Mouse (Mus musculus) right cerebral cortex, adult 2 months (tissue): ENCODE results near the gene Fxyd2.

Experiments used
- DNase-seq, 2 experiments: peaks; one replicate each; pipeline ENCODE4 v3.0.0; 2021 to 2022; ENCODE audit warnings: low spot score in 2 of 2

The Fxyd2 gene

GRCm38 (mm10) chr9:45391299-45391698 lies 8.2 kb upstream of the Fxyd2 start:
- no peak for DNase-seq

DNA sequence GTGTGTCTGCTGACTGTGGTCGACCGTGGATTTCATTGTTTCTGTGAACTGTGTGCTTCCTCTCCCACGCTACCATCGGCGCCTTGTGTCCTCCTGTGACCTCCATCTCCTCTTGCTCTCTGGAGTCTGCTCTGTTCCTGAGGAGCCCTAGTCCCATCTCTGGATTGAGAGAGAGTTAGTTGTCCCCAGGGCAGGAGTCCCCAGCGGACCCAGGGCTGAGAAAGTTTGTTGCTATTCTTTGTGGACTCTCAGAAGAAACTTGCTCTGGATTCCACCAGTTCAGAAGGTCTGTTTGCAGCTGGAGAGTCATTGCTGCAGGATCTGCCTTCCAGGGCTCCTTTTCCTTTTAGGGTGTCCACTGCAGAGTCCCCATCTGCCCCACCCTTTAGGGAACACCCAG lies 4.3 kb upstream of the Fxyd2 start:
- no peak for DNase-seq

GRCm38 (mm10) chr9:45395796-45396195 lies 3.7 kb upstream of the Fxyd2 start:
- DNase-seq = no peak

GRCm38 (mm10) chr9:45398336-45398735 lies 1.1 kb upstream of the Fxyd2 start:
- no peak for DNase-seq

GRCm38 (mm10) chr9:45401851-45402250 lies 2.4 kb downstream of the Fxyd2 start:
- DNase-seq = no peak

GRCm38 (mm10) chr9:45402957-45403356 lies 3.5 kb downstream of the Fxyd2 start:
- DNase-seq = no peak

DNA sequence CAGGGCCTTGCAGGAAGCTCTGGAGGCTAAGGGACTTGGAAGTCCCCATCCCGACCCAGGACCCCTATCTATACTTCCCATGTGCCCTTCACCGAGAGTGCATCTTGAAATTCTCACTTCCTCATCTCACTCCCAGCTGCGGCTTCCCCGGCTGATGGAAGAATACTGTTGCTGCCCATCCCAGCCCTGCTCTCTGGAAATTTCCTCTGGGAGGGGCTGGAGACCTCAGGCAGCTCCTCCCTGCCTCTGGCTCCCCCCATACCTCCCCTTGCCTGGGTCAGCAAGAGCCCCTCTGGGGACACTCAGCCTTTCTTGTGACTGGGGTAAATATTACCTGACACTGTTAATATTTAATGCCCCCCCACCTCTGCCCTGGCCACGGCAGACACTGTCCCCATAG lies 6.2 kb downstream of the Fxyd2 start:
- no peak for DNase-seq

GRCm38 (mm10) chr9:45406808-45407207 lies 7.3 kb downstream of the Fxyd2 start:
- no peak for DNase-seq

GRCm38 (mm10) chr9:45407706-45408675 lies 8.5 kb downstream of the Fxyd2 start:
- peak; percentile 82 to 86 for DNase-seq

GRCm38 (mm10) chr9:45410193-45410592 lies 10.7 kb downstream of the Fxyd2 start:
- DNase-seq = no peak

DNA sequence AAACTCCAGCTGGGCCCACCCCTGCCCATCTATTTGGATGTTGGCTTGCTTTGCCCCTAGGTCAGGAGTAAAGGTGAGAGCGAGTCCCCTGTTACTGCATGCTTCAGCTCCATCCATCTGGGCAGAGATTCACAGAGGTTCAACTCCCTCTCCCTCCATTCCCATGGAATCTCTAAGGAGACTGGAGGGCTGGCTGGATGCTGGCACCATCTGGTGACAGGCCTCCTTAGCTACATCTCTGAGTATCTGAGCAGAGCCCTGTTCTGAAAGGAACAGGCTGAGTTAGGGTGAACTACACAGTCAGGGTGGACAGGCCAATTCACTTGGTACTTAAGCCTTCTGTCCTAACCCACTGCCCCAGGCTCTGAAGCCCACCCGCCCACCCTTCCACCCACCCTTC lies 11.1 kb downstream of the Fxyd2 start:
- no peak for DNase-seq

- DNase-seq = no peak
Measured at GRCm38 (mm10) chr9:45411111-45411510, 11.6 kb downstream of the Fxyd2 start.

DNA sequence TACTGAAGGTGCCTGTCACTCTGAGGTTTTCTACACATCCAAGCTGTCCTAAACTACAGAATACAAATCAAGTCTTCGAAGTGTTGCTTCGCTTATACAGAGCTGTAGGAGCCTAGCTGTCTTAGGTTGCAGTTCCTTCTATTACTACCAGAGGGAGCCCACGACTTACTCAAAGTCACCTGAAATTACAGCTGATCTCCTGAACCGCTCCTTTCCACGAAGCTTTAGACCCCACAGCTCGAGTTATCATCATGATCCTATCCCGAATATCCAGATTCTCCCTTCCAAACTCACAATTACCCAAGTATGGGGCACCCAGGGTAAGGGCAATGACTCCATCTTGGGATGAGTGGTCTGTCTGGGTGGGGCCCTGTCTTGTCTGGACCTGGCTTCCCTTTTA lies 12.3 kb downstream of the Fxyd2 start:
- DNase-seq = peak; percentile 64 to 66

DNA sequence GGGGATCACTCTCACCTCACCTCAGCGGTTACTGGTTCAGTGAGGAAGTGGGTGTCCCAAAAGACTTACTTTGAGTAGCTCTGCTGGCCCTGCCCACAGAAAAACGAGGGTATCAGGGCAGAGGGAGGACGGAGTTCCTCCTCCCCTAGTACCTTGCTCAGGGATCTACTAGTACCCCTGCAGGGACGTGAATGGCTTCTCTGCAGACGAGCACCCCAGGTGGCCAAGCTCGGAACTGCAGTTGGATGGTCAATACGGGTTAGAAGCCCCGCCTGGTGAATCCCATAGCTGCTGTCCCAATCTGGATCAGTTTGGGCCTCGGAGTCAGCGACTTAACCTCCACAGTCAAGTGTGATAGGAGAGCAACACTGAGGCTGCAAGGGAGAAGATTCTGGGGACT lies 12.8 kb downstream of the Fxyd2 start:
- peak; percentile 93 to 94 for DNase-seq

DNA sequence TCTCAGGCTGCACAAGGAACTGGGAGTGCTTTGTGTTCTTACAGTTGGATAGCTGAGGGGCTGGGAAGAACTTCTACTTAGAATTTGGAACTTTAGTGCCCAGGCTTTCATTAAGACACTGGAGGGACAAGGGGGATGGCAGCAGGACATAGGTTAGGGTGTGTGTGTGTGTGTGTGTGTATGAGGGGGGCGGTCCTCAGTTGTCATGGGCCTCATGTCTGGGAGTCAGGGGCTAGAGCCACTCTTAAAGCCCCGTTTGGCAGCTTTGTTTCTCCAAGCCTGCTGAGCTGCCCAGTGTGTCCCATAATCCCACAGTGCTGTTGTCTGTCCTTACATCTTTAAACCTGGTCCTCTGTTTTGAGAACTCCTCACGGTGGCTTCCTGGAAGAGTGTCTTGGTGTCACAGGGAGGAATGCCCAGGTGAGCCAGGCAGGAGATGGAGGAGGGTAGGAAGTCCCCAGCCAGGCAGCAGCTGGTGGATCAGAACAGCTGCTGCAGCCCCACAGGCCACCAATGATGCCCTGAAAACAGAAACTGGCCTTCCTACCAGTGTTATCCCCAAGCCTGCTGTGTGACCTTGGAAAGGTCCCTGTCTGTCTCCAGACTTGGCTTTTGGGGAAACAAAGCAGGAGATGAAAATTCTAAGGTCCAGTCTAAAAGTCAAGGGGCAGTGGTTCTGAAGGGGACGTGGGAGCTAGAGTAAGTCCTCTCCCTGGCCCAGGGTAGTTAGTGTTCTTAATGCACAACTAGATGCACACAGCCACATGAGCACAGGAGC lies 13.4 kb downstream of the Fxyd2 start:
- no peak for DNase-seq

DNA sequence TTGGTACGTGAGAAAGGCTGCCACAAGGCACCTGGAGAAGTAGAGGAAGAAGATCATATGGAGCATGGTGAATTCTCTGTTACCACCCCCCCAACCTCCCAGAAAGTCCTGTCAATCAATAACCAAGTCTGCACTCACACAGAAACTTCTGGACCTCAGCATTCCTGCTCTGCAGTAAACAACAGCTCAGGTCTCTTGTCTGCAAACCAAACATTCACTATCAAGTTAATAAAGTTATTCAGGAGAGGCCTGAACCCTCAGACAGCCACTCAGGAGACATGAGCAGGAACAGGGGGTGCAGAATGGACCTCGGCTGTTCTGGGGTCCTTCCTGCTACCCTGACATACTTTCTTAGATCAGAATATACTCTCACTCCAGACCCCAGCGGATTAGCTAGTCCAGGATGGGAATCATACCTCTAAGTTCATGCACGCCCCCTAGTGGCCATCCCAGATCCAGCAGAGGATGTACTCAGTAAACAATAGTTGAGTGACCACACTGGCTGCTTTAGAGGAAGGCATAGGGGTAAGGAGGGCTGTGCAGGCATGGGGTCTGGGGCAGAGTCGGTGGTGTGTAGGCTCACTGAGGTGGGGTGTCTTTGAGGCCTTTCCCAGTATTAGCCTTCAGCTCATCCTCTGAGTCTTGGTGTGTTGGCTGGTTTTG lies 14.1 kb downstream of the Fxyd2 start:
- DNase-seq = peak in 1 of 2 experiments; percentile 38

DNA sequence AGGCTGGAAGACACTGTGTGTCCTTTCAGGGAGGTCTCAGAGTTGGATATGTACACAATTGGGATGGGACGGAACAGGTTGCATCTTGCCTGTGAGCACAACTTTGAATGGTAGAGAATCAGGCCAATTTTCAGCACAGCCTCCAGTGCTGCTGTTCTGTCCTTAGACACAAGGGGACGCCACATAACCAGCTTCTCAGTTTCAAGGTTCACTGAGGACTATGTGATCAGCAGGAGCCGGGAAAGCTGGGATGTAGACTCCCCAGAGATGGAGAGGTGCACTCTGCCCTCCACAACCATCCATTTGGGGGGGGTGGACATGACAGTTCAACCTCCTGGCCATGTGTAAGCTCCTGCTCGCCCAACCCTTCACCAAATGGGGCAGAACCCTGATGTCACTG lies 16.4 kb downstream of the Fxyd2 start:
- DNase-seq = peak; percentile 87 to 90

DNA sequence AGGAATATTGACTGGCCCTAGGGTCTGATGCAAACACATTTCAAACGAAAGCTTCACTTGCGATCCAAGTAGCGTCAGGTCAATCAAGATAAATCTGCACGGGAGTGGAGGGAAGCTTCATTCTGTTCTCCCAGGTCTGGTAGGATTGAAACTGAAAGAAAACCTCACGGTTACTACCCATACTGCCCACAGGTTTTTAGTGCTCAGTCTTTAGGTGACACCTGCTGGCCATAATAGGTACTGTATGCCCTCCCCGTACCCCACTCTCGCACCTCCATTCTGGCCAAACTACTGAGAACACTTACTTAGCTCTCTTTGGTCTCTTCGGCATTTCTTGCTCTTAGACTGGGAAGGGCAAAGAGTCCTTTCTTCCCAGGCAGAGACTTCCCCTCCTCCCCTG lies 17.8 kb downstream of the Fxyd2 start:
- DNase-seq = peak; percentile 62 to 73

DNA sequence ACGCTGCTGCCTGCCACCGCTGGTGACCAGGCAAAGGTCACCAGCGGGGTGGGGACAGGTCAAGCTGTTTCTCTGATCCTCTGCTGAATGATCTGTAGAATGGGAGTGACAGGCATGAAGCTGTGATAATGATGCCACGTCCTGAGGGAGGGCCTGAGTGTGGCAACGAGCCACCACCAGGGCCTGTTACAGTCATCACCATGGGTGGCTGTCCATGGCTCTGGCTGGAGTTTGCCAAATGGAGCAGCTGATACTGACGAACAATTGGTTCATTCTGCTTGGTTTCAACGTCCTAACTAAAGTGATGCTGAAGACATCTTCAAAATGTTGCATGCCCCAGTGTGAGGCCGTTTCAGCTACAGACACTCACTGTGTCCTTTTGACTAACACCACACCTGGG lies 18.8 kb downstream of the Fxyd2 start:
- no peak for DNase-seq

DNA sequence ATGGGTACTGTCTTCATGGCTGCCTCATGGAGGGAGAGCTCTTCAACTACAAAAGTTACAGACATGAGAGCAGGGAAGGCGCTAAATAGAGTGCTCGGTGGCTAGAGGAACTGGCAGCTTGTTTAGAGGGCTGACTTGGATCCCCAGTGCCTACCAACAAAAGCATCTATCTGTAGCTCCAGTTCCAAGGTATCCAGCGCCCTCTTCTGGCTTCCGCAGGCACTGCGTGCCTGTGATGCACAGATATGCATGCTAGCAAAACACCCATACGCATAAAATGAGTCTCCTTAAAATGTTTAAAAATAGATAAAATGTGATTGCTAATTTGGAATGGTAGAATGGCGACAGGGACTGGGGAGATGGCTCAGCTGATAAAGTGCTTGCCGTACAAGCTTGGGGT lies 21.7 kb downstream of the Fxyd2 start:
- DNase-seq = no peak

DNA sequence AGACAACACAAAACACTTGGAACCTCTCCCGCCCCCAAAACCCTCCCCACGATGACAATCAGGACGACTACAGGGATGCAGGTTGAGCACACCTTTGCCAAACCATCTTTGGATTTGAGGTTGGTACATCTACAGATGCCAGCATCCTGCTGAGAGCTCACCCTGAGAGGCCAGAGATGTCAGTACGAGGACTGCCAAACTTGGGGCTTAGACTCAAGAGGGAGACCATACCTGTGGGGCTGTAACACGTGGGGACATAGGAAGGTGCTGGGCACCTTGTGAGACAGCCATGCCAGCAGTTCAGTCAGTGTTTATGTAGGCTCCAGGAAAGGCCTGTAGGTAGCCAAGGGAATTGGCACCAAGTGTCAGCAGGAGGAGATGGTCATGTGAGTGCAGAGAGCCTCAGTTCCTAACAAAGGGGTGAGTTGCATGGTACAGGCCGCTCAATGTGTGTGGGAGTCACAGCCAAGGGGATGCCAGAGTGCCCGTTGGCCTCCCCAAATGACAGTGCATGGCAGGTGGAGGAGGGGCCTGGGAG lies 23.4 kb downstream of the Fxyd2 start:
- DNase-seq = no peak

- DNase-seq = no peak
Measured at GRCm38 (mm10) chr9:45426456-45426855, 27.0 kb downstream of the Fxyd2 start, which contains the start of gene Dscaml1. Gene Dscaml1 (plus strand): TSS chr9:45426628.
